Mouse (Mus musculus) gastrocnemius, postnatal 4 days (tissue): ENCODE data around the gene Sptb. TPM values are rescaled to one million over a fixed set of nuclear protein-coding genes. Genes with fewer than 3 reads are reported as not detected.

Experiments
- DNase-seq, 2 experiments: peaks; one replicate each; pipeline ENCODE4 v3.0.0; 2021 to 2022; ENCODE audit warnings: low spot score in 2 of 2, mixed read lengths in 2 of 2
- total RNA-seq, 2 experiments: library from RNA; stranded (reverse); gene quantifications; 2 replicates each; pipeline ENCODE4 v1.2.3; 2021

The Sptb gene
- total RNA-seq, 2 experiments from 2014 or later: 92.3 to 97.7 TPM

- DNase-seq: no peak
Measured at GRCm38 (mm10) chr12:76577858-76578257, 132.5 kb downstream of the Sptb start.

GRCm38 (mm10) chr12:76576806-76577205, 133.5 kb downstream of the Sptb start:
- no peak for DNase-seq

- DNase-seq: no peak
Measured at GRCm38 (mm10) chr12:76576061-76576460, 134.3 kb downstream of the Sptb start.

- DNase-seq: no peak
Measured at GRCm38 (mm10) chr12:76574815-76575214, 135.5 kb downstream of the Sptb start.

- no peak for DNase-seq
Measured at GRCm38 (mm10) chr12:76573381-76573780, 137.0 kb downstream of the Sptb start.

GRCm38 (mm10) chr12:76572261-76573251, 137.8 kb downstream of the Sptb start:
- DNase-seq: no peak

GRCm38 (mm10) chr12:76571266-76571665, 139.1 kb downstream of the Sptb start:
- DNase-seq: no peak

GRCm38 (mm10) chr12:76570221-76570940, 140.0 kb downstream of the Sptb start:
- no peak for DNase-seq

GRCm38 (mm10) chr12:76566284-76566683, 144.1 kb downstream of the Sptb start:
- no peak for DNase-seq

GRCm38 (mm10) chr12:76562196-76562595, 148.2 kb downstream of the Sptb start:
- no peak for DNase-seq

- DNase-seq: no peak
Measured at GRCm38 (mm10) chr12:76558206-76558605, 152.1 kb downstream of the Sptb start.

GRCm38 (mm10) chr12:76556745-76557389, 153.5 kb downstream of the Sptb start:
- DNase-seq: no peak

GRCm38 (mm10) chr12:76556187-76556586, 154.2 kb downstream of the Sptb start:
- DNase-seq: no peak

- no peak for DNase-seq
Measured at GRCm38 (mm10) chr12:76554871-76555386, 155.4 kb downstream of the Sptb start.

GRCm38 (mm10) chr12:76554392-76554791, 156.0 kb downstream of the Sptb start:
- DNase-seq: no peak

- DNase-seq: no peak
Measured at GRCm38 (mm10) chr12:76553917-76554316, 156.4 kb downstream of the Sptb start.

GRCm38 (mm10) chr12:76552958-76553357, 157.4 kb downstream of the Sptb start:
- DNase-seq: no peak

- no peak for DNase-seq
Measured at GRCm38 (mm10) chr12:76552321-76552720, 158.0 kb downstream of the Sptb start.

GRCm38 (mm10) chr12:76549203-76549602, 161.1 kb downstream of the Sptb start:
- DNase-seq: no peak

GRCm38 (mm10) chr12:76548082-76548423, 162.3 kb downstream of the Sptb start:
- DNase-seq: no peak

- no peak for DNase-seq
Measured at GRCm38 (mm10) chr12:76547409-76548081, 162.8 kb downstream of the Sptb start.
